Mouse (Mus musculus) stomach, postnatal 0 days (tissue): ENCODE measurements around the gene Hs3st5.
"Not testable (repeated sequence)": the region's sequence is repeated elsewhere in the genome, so short reads cannot be mapped to it uniquely, and the experiment has no call there.

ENCODE experiments used
- CTCF ChIP-seq: IDR thresholded peaks from 2 replicates; pipeline ENCODE4 v1.5.1; 2016; ENCODE audit warnings: antibody characterized with exemption, low read depth, mild to moderate bottlenecking, moderate library complexity
- EP300 ChIP-seq: optimal IDR thresholded peaks from 2 replicates; pipeline ENCODE3; 2016; ENCODE audit warnings: antibody characterized with exemption

DNA sequence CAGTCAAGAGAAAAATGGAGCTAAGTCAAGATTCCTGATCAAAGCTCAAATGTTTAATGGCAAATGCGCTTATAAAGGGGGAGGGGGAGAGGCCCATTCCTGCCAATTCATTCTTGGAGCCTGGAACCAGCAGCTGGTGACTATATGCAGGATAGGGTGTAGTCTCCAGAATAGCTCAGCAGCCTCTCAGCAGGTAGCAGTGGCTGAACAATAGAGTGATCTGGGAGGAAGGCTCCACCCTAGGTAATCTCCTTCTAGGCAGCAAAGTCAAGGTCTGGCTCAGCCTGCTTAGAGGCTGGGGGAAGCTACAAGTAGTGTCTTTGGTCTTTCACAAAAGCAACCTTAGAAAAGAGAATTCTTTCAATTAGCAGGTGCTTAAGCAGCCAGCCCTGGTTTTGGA is 104.8 kb downstream of the Hs3st5 start:
- not testable (repeated sequence) for TF ChIP-seq CTCF, EP300
